Mouse (Mus musculus): ENCODE measurements at regions not wholly inside any gene's neighbourhood (a gene's known extent, or its start where the extent isn't known, plus 50 kb on each side); places are given as distances from the start of the nearest gene placed in this dataset.

DNA sequence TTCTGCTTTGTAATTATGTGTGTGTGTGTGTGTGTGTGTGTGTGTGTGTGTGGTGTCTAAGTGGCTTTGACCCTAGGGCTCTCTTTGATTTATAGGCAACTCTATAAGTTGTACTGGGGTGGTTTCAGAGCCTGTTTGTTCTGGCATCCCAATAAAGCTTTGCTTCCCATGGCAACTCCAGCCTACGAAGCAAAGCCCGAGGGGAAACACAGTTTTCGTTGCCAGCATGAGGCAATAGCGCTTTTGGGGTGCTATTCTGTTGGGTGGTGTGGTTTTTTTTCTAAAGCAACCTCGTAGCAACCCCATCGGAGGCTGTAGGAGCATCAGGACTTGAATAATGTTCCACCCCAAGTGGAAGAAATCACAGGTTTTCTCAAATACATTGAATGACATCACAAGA lies 103.3 kb upstream of the Trp63 start:
- no peak overlapping the region for H3K4me2 ChIP-seq (ENCODE audit: low read length)
- WGBS, result 56% methylated on average over 6 of the region's 6 CpGs
- no peaks in the 10 kb centered on the region for H3K4me1 ChIP-seq (replicated peaks; ENCODE audit: insufficient read depth, low read length)
- no peak for TF ChIP-seq CTCF (IDR thresholded peaks at IDR 0.05; ENCODE audit: low read depth)
- DNase-seq (ENCODE audit: low spot score), result no peak
- no peak for ATAC-seq (replicated peaks; ENCODE audit: low FRiP score, low read depth)
- H3K27ac ChIP-seq, result no peak overlapping the region
- no peaks in the 10 kb centered on the region for H3K36me3 ChIP-seq (ENCODE audit: insufficient read depth, low read length)
- no peaks in the 10 kb centered on the region for H3K27me3 ChIP-seq (ENCODE audit: insufficient read depth, low read length)
- H3K4me3 ChIP-seq (replicated peaks; ENCODE audit: low read depth, low read length), result no peak overlapping the region
- no peak overlapping the region for H3K9ac ChIP-seq (ENCODE audit: low read depth, low read length)
- H3K9me3 ChIP-seq (replicated peaks; ENCODE audit: low read length), result no peaks in the 10 kb centered on the region

DNA sequence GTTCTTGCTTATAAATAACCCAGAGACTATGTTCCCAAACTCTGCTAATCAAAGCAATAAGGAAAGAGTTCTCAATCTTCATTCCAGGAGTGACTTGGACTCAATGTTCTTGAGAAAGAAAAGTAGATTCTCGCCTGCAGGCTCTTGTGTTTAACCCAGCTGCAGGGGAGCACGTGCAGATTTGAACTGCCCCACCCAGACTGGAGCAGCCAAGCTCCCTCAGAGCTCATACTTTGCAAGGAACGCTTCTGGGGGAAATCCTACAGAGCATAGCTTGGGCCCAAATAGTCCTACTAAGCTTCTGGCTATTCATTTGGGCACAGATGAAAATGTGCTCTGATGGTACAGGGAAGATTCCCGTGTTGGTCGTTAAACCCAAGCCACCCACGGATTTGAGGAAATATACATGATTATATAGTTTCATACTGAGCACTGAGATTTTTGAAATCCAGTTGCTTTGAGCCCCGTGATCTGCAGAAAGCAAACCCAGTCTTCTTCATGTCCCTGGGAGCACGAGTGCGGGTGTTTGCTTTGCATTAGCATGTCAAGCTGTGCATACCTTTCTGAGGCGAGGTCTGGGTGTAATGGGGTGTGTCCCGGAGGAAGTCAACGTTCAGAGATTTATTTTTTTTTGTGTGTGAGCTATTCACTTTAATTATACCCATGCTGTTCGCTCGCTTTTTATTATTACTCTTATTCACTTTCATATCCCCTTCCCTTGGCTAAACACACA lies 99.1 kb upstream of the Trp63 start:
- TF ChIP-seq CTCF (IDR thresholded peaks at IDR 0.05; ENCODE audit: low read depth), result no peak
- 43% methylated on average over 14 of the region's 14 CpGs for WGBS
- H3K4me1 ChIP-seq (replicated peaks; ENCODE audit: insufficient read depth, low read length), result no peaks in the 10 kb centered on the region
- H3K36me3 ChIP-seq (ENCODE audit: insufficient read depth, low read length), result no peaks in the 10 kb centered on the region
- no peaks in the 10 kb centered on the region for H3K9me3 ChIP-seq (replicated peaks; ENCODE audit: low read length)
- no peak overlapping the region for H3K9ac ChIP-seq (ENCODE audit: low read depth, low read length)
- peak overlapping the region; percentile 38 for H3K4me2 ChIP-seq (ENCODE audit: low read length)
- peak; percentile 35 for DNase-seq (ENCODE audit: low spot score)
- no peak overlapping the region for H3K27ac ChIP-seq
- ATAC-seq (replicated peaks; ENCODE audit: low FRiP score, low read depth), result peak; percentile 43; the same call in 1 of the 2 replicates
- no peak overlapping the region for H3K4me3 ChIP-seq (replicated peaks; ENCODE audit: low read depth, low read length)
- no peaks in the 10 kb centered on the region for H3K27me3 ChIP-seq (ENCODE audit: insufficient read depth, low read length)

DNA sequence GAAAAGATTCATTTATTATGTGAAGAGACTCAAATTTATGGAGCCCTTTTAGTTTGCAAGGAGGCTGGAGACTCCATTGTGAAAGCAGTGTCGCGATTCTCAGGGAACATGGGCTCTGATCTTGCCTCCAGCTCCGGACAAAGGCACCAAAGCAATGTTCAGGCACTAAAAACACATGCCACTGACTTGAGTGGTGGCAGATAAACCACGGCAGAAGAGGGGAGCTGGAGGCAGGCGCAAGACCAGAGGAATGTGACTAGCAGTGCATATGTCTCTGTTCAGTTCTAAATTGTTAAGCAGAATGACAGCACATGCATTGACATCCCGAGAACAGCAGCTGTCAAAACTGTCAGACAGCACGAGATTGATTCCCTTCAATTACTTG lies 98.5 kb upstream of the Trp63 start:
- no peak for DNase-seq (ENCODE audit: low spot score)
- no peak for TF ChIP-seq CTCF (IDR thresholded peaks at IDR 0.05; ENCODE audit: low read depth)
- H3K4me1 ChIP-seq (replicated peaks; ENCODE audit: insufficient read depth, low read length), result no peaks in the 10 kb centered on the region
- 36% methylated on average over 7 of the region's 7 CpGs for WGBS
- H3K9ac ChIP-seq (ENCODE audit: low read depth, low read length), result no peak overlapping the region
- H3K4me3 ChIP-seq (replicated peaks; ENCODE audit: low read depth, low read length), result no peak overlapping the region
- peak overlapping the region; percentile 38 for H3K4me2 ChIP-seq (ENCODE audit: low read length)
- no peaks in the 10 kb centered on the region for H3K27me3 ChIP-seq (ENCODE audit: insufficient read depth, low read length)
- H3K9me3 ChIP-seq (replicated peaks; ENCODE audit: low read length), result no peaks in the 10 kb centered on the region
- ATAC-seq (replicated peaks; ENCODE audit: low FRiP score, low read depth), result no peak
- H3K27ac ChIP-seq, result no peak overlapping the region
- H3K36me3 ChIP-seq (ENCODE audit: insufficient read depth, low read length), result no peaks in the 10 kb centered on the region

DNA sequence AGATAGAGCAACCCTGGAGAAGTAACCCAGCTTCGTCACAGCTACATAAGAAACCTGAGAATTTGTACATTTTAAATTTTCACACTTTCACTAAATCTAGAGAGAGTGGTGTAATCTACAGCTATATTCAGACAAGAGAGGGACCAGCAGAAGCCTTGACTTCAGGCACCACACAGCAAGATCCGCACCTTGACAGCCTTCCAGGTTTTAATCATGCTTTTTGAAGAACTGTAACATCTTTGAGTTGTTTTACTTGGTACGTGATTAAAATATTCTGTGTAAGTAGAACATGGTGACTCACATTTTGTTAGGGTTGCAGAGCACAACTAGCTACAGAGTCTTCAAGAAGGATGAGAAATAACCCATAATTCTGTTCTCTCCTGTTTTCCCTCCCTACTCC lies 97.6 kb upstream of the Trp63 start:
- 89% methylated on average over 3 of the region's 3 CpGs for WGBS
- Histone ChIP-seq H3K9me3 (replicated peaks; ENCODE audit: low read length) (no peaks in the 10 kb centered on the region), H3K36me3 (ENCODE audit: insufficient read depth, low read length) (no peaks in the 10 kb centered on the region), H3K27me3 (ENCODE audit: insufficient read depth, low read length) (no peaks in the 10 kb centered on the region), H3K4me2 (ENCODE audit: low read length) (no peak overlapping the region), H3K27ac (no peak overlapping the region), H3K4me3 (replicated peaks; ENCODE audit: low read depth, low read length) (no peak overlapping the region), H3K4me1 (replicated peaks; ENCODE audit: insufficient read depth, low read length) (no peaks in the 10 kb centered on the region), H3K9ac (ENCODE audit: low read depth, low read length) (no peak overlapping the region)
- no peak for ATAC-seq (replicated peaks; ENCODE audit: low FRiP score, low read depth)
- no peak for DNase-seq (ENCODE audit: low spot score)
- no peak for TF ChIP-seq CTCF (IDR thresholded peaks at IDR 0.05; ENCODE audit: low read depth)

DNA sequence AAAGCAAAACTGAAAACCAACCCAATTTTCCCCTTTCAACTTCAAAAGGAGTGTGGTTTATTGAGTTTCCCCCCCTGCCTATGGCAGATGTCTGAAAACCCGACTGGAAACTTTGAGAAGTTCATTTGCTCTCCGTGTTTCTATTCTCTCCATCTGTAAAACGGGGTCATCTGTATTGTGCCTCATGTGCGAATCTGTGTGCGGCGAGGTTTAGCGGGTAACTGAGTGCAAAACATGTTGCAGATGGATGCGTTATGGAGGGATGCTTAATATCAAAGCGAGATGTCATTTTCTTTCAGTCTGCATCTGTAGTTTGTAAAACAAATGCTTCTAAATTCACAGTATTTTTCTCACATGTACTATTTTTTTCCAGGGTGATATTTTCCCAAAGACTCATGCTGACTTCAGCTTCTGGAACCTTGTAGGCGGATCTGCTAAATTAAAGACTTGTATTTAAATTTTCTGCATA lies 95.7 kb upstream of the Trp63 start:
- 82% methylated on average over 10 of the region's 10 CpGs for WGBS
- Histone ChIP-seq H3K4me2 (ENCODE audit: low read length) (no peak overlapping the region), H3K4me1 (replicated peaks; ENCODE audit: insufficient read depth, low read length) (no peaks in the 10 kb centered on the region), H3K4me3 (replicated peaks; ENCODE audit: low read depth, low read length) (no peak overlapping the region), H3K27me3 (ENCODE audit: insufficient read depth, low read length) (no peaks in the 10 kb centered on the region), H3K9ac (ENCODE audit: low read depth, low read length) (no peak overlapping the region), H3K9me3 (replicated peaks; ENCODE audit: low read length) (no peaks in the 10 kb centered on the region), H3K36me3 (ENCODE audit: insufficient read depth, low read length) (no peaks in the 10 kb centered on the region), H3K27ac (no peak overlapping the region)
- no peak for TF ChIP-seq CTCF (IDR thresholded peaks at IDR 0.05; ENCODE audit: low read depth)
- ATAC-seq (replicated peaks; ENCODE audit: low FRiP score, low read depth) (no peak), DNase-seq (ENCODE audit: low spot score) (no peak)

DNA sequence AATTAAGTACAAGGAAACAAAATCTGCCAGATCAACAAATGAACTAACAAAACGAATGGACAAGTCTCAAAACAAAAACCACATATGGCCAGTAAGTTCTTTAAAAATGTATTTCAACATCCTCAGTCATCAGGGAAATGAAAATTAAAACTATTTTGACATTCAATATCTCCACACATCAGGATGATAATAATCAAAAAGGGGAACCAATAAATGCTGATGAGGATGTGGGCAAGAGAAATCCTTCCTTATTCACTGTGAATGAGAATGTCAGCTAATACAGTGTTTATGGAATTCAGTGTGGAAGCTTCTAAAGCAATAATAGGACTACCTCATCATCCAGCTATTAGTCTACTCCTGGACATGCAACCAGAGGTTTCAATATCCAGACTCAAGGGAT lies 86.1 kb upstream of the Trp63 start:
- Histone ChIP-seq H3K4me3 (replicated peaks; ENCODE audit: low read depth, low read length) (no peak overlapping the region), H3K36me3 (ENCODE audit: insufficient read depth, low read length) (no peaks in the 10 kb centered on the region), H3K9ac (ENCODE audit: low read depth, low read length) (no peak overlapping the region), H3K9me3 (replicated peaks; ENCODE audit: low read length) (no peaks in the 10 kb centered on the region), H3K4me2 (ENCODE audit: low read length) (no peak overlapping the region), H3K27me3 (ENCODE audit: insufficient read depth, low read length) (no peaks in the 10 kb centered on the region), H3K27ac (no peak overlapping the region), H3K4me1 (replicated peaks; ENCODE audit: insufficient read depth, low read length) (no peaks in the 10 kb centered on the region)
- ATAC-seq (replicated peaks; ENCODE audit: low FRiP score, low read depth) (no peak), DNase-seq (ENCODE audit: low spot score) (no peak)
- TF ChIP-seq CTCF (IDR thresholded peaks at IDR 0.05; ENCODE audit: low read depth), result no peak
- 64% methylated on average over 1 of the region's 1 CpGs for WGBS

DNA sequence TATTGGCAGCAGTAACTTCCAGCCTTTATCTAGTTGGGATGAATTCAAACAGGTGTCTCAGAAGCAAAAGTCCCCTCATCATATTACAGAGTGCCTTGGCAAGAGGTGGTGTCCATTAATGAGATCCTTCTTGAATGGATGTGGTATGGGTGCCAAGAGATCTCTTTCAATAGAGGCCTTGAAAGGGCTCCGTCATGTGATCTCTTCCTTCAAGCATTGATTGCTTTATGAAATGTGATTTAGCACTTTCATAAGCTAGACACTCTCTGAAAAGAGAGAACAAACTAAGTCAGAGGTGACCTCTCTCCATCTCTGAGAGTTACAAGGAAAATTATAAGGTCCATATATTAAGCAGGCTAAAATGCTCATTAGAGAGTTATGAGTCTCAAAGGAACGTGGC lies 80.4 kb upstream of the Trp63 start:
- H3K4me2 ChIP-seq (ENCODE audit: low read length), result no peak overlapping the region
- H3K4me1 ChIP-seq (replicated peaks; ENCODE audit: insufficient read depth, low read length), result no peaks in the 10 kb centered on the region
- 81% methylated on average over 2 of the region's 2 CpGs for WGBS
- no peaks in the 10 kb centered on the region for H3K9me3 ChIP-seq (replicated peaks; ENCODE audit: low read length)
- no peak for TF ChIP-seq CTCF (IDR thresholded peaks at IDR 0.05; ENCODE audit: low read depth)
- ATAC-seq (replicated peaks; ENCODE audit: low FRiP score, low read depth) (no peak), DNase-seq (ENCODE audit: low spot score) (no peak)
- no peak overlapping the region for H3K27ac ChIP-seq
- no peaks in the 10 kb centered on the region for H3K36me3 ChIP-seq (ENCODE audit: insufficient read depth, low read length)
- no peak overlapping the region for H3K4me3 ChIP-seq (replicated peaks; ENCODE audit: low read depth, low read length)
- no peaks in the 10 kb centered on the region for H3K27me3 ChIP-seq (ENCODE audit: insufficient read depth, low read length)
- no peak overlapping the region for H3K9ac ChIP-seq (ENCODE audit: low read depth, low read length)
